Mouse (Mus musculus) spleen, adult 2 months (tissue): ENCODE data around the gene Slc16a10. TPM values are rescaled to one million over a fixed set of nuclear protein-coding genes. Genes with fewer than 3 reads are reported as not detected.

ENCODE experiments used
- DNase-seq, 2 experiments: peaks; one replicate each; pipeline versions ENCODE4 v3.0.0 to v3.0.0-alpha.2; 2012 to 2021; ENCODE audit warnings: low spot score in 2 of 2, low read depth in 1 of 2
- H3K27ac ChIP-seq: fragments of 200-500 bp; 2 replicates; pipeline ENCODE4 v1.5.1; 2012; ENCODE audit warnings: low read length, inconsistent platforms; ENCODE audit not compliant: insufficient read depth
- H3K27me3 ChIP-seq: fragments of 200-500 bp; 2 replicates; pipeline ENCODE4 v1.6.1; 2012; ENCODE audit warnings: mild to moderate bottlenecking, moderate library complexity, low read length, inconsistent platforms; ENCODE audit not compliant: control insufficient read depth, insufficient read depth
- H3K36me3 ChIP-seq: fragments of 200-500 bp; 2 replicates; pipeline ENCODE4 v1.6.1; 2012; ENCODE audit warnings: mild to moderate bottlenecking, low read length, inconsistent platforms; ENCODE audit not compliant: control insufficient read depth, insufficient read depth
- H3K4me1 ChIP-seq: fragments of 200-500 bp; 2 replicates; pipeline ENCODE4 v1.6.1; 2011; ENCODE audit warnings: inconsistent platforms; ENCODE audit not compliant: control insufficient read depth, insufficient read depth, insufficient read length
- H3K4me3 ChIP-seq: fragments of 200-500 bp; 2 replicates; pipeline ENCODE4 v1.5.1; 2011; ENCODE audit warnings: mild to moderate bottlenecking, inconsistent platforms; ENCODE audit not compliant: insufficient read depth, insufficient read length; ENCODE audit errors: extremely low read depth
- CTCF ChIP-seq: fragments of 200-500 bp; IDR thresholded peaks from 2 replicates; pipeline ENCODE4 v1.5.1; 2011; ENCODE audit warnings: mild to moderate bottlenecking, inconsistent platforms; ENCODE audit not compliant: insufficient read depth, insufficient read length, insufficient replicate concordance; ENCODE audit errors: extremely low read depth
- POLR2A ChIP-seq: fragments of 200-500 bp; IDR thresholded peaks from 2 replicates; pipeline ENCODE4 v1.6.1; 2011; ENCODE audit warnings: low read depth, low read length, inconsistent platforms
- WGBS: fragments of 180-500 bp; shearing (Covaris S2); methylation state at CpG from one replicate; pipeline ENCODE4 v1.1.7; 2018; 5-methylcytosine and 5-hydroxymethylcytosine counted together
- polyA plus RNA-seq: library from polyadenylated mRNA; depleted of rRNA; stranded (reverse); fragments of >200 nt; gene quantifications from 2 replicates; pipeline ENCODE4 v1.2.3, GENCODE M21; 2012

Gene Slc16a10
- polyA plus RNA-seq, 1 experiment = 36.9 TPM

DNA sequence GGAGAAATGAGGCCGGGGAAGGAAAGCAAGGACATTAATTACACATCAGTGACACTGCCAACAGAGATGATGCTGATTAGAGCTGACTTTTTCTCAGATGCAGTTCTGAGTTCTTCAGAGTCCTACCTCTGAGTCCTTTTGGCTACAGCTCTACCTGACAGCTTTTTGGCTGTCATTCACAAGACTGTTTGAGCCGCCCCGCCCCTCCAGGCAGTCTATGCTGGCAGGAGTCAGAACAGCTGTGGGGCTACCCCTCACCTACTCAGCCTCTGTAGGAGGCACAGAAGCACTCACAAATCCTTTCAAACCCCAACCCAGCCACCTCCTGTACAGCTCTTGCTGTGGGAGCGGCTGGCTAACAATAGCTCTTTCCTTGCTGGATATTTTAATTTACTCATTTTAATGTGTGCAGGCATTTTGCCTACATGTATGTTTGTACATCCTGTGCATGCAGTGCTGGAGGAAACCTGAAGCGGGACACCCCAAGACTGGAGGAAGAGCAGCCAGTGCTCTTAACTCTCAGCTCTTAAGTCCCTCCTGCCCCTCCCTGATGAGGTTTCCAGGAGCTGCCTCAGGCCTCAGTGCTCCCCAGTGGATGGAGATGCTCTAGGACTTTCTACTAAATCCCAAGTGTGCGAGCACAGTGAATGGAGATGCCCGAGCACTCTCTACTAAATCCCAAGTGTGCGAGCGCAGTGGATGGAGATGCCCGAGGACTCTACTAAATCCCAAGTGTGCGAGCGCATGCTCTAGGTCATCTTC lies 57.5 kb downstream of the Slc16a10 start:
- WGBS = 88% methylated on average over 12 of the region's 12 CpGs
- Histone ChIP-seq H3K4me3 (no peak overlapping the region), H3K27ac (no peak overlapping the region), H3K27me3 (no peaks in the 10 kb centered on the region), H3K4me1 (no peaks in the 10 kb centered on the region), H3K36me3 (no peaks in the 10 kb centered on the region)
- no peak for DNase-seq
- TF ChIP-seq CTCF (no peak), POLR2A (no peak)

DNA sequence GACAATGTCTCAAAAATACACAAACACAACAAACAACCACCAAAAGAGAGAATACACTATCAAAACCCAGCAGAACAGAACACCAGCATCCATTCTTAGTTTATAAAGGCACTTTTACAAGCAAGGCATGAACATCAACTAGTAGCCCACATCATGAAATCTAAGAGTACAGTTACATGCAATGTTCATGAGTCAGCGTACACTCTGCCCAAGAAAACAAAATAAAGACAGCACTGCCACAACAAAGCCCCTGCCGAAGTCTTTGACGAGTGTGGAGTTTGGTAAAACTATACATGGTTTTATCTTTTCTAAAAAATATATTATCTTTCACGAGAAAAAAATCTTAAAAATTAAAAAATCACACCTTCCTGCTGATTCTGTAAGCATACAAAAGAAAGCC lies 58.5 kb downstream of the Slc16a10 start:
- TF ChIP-seq CTCF = no peak
- TF ChIP-seq POLR2A = no peak
- H3K36me3 ChIP-seq = no peaks in the 10 kb centered on the region
- DNase-seq = no peak
- no peaks in the 10 kb centered on the region for H3K27me3 ChIP-seq
- H3K4me1 ChIP-seq = no peaks in the 10 kb centered on the region
- H3K4me3 ChIP-seq = no peak overlapping the region
- no peak overlapping the region for H3K27ac ChIP-seq
- 80% methylated on average over 4 of the region's 4 CpGs for WGBS

DNA sequence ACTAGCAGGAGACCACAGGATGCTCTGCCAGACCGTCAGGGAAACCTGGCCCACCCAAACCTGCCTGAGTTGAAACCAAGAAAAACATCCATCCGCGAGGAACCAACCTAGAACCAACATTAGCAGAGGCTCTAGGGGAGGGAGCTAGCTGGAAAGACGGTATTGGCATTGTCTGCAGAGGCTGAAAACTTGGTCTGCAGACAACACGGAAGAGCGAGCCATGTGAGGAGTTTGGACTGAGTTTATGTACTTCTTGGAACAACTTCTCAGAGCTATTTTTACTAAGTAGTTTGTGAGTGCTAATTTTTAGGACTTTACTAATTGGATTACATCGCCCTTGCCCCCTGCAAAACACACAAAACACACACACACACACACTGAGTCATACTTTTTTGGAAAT lies 59.4 kb downstream of the Slc16a10 start:
- Histone ChIP-seq H3K36me3 (no peaks in the 10 kb centered on the region), H3K27me3 (no peaks in the 10 kb centered on the region), H3K4me3 (no peak overlapping the region), H3K27ac (no peak overlapping the region), H3K4me1 (no peaks in the 10 kb centered on the region)
- no peak for DNase-seq
- WGBS = 96% methylated on average over 7 of the region's 7 CpGs
- TF ChIP-seq CTCF = no peak

DNA sequence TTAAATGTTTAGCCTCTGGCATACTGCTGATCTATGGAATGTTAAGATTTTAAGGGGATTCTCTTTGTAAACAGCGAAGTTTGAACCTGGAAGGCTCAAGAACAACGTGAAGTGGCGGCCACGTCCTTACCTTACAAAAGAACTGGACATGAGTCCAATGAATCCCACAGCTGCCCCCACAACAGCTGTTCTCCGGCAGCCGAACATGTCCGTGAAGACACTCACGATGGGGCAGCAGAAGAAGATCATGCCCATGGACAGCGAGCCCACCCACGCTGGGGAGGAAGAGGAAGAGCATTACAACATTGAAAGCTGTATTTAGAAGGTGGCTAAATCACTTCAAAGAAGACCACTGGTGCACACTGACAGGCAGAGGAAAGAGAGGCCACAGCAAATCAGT lies 61.5 kb downstream of the Slc16a10 start:
- Histone ChIP-seq H3K4me3 (no peak overlapping the region), H3K4me1 (no peaks in the 10 kb centered on the region), H3K27ac (no peak overlapping the region), H3K27me3 (no peaks in the 10 kb centered on the region), H3K36me3 (peaks cover 2% of the 10 kb centered on the region; the same call in 1 of the 2 replicates)
- WGBS = 82% methylated on average over 10 of the region's 10 CpGs
- TF ChIP-seq POLR2A (no peak), CTCF (no peak)
- DNase-seq = no peak

DNA sequence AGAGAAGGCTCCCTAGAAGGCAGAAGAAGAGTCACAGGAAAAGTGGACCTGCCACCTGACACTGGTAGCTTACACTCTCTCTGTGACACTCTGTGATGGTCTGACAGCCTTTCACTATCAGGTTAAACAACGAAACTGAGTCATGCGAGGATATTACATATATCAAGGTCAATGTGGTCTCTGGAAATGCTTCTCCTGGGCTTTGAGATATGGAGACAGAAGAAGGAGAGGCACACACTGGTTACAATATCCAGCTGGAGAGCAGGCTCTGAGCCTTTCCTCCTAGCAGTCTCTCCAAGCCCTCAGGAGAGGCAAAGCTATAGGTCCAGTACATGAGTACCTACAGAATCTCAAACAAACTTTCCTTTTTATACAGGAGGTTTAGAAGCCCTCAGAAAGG lies 62.8 kb downstream of the Slc16a10 start:
- no peak for DNase-seq
- Histone ChIP-seq H3K27me3 (no peaks in the 10 kb centered on the region), H3K27ac (no peak overlapping the region), H3K4me1 (no peaks in the 10 kb centered on the region), H3K4me3 (no peak overlapping the region), H3K36me3 (peaks cover 2% of the 10 kb centered on the region; the same call in 1 of the 2 replicates)
- WGBS = 91% methylated on average over 2 of the region's 2 CpGs
- no peak for TF ChIP-seq CTCF
- no peak for TF ChIP-seq POLR2A

DNA sequence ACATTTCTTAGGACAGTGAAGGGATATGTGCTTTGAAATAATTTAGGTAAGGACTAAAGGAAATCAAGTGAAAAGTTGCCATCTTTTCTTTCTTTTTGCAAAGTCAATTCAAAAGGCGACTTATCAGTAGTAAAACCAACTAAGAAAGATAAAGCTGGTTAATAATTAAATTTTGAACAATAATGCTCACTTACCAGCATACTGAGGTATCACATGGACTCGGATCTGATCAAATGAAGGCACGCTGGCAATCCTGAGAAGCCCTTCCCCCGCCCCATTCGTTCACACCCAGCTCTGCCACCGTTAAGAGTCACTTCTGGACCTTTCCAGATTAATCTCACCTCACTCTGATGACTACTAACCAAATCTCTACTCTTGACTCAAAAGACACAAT lies 64.1 kb downstream of the Slc16a10 start:
- WGBS = 91% methylated on average over 6 of the region's 6 CpGs
- no peaks in the 10 kb centered on the region for H3K4me1 ChIP-seq
- TF ChIP-seq CTCF (no peak), POLR2A (no peak)
- no peak overlapping the region for H3K4me3 ChIP-seq
- peaks cover 2% of the 10 kb centered on the region; the same call in 1 of the 2 replicates for H3K36me3 ChIP-seq
- H3K27ac ChIP-seq = no peak overlapping the region
- no peaks in the 10 kb centered on the region for H3K27me3 ChIP-seq
- no peak for DNase-seq

DNA sequence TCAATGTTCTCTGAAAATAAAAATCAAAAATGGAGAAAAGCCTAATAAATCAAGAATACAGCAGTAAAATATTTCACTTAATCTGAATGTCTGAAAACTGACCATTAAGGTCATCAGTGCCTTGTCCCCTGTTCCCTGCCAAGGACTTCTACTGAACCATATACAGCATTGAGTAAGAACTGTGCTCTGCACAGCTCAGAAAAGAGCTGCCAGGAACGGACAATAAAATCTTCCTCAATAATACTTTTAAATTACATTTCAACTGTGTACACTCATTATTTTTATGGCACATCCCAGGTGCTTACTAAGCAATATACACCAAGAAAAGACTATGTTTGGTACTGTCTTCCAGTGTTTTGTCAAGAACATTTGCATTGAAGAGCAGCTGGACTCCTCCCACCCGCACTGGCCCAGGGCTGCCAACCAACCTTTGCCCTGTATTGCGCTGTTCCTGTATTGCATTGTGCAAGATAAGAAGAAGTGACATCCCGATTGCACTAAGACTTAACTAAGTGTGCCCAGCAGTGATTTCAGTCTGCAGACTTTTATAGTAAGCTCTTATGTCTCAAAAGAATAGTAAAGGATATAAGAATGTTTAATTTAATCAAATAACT lies 64.6 kb downstream of the Slc16a10 start:
- Histone ChIP-seq H3K4me1 (no peaks in the 10 kb centered on the region), H3K27ac (no peak overlapping the region), H3K4me3 (no peak overlapping the region), H3K36me3 (peaks cover 2% of the 10 kb centered on the region; the same call in 1 of the 2 replicates), H3K27me3 (no peaks in the 10 kb centered on the region)
- DNase-seq = no peak
- TF ChIP-seq POLR2A = no peak
- TF ChIP-seq CTCF = no peak
- WGBS = 81% methylated on average over 4 of the region's 4 CpGs
